Mouse (Mus musculus) lung, adult 2 months (tissue): ENCODE data around the gene Shq1.

ENCODE experiments used
- CTCF ChIP-seq: fragments of 200-500 bp; IDR thresholded peaks from 2 replicates; pipeline ENCODE4 v1.5.1; 2011; ENCODE audit warnings: mild to moderate bottlenecking, low read length, control low read depth; ENCODE audit not compliant: insufficient read depth
- POLR2A ChIP-seq: fragments of 200-500 bp; IDR thresholded peaks from 2 replicates; pipeline ENCODE4 v1.6.1; 2011; ENCODE audit warnings: low read depth, mild to moderate bottlenecking, control low read depth, low read length, borderline replicate concordance; ENCODE audit errors: extremely low read depth

- TF ChIP-seq CTCF = no peak
- no peak for TF ChIP-seq POLR2A
Measured at GRCm38 (mm10) chr6:100606805-100607204, 64.2 kb downstream of the Shq1 start.
